Mouse (Mus musculus) neural tube, embryonic 13.5 days (tissue): ENCODE measurements at regions not wholly inside any gene's neighbourhood (a gene's known extent, or its start where the extent isn't known, plus 50 kb on each side); places are given as distances from the start of the nearest gene placed in this dataset.

ENCODE experiments used
- ATAC-seq: fragments of 200-750 bp; cut with Nextera tagmentation; 2 replicates; pipeline ENCODE4 v1.8.0; 2017; ENCODE audit warnings: low read depth, mild to moderate bottlenecking, moderate TSS enrichment, moderate library complexity
- H3K27ac ChIP-seq: fragments of 300-500 bp; sonication (generic); replicated peaks from 2 replicates; pipeline ENCODE4 v1.5.1; 2015; ENCODE audit warnings: moderate library complexity, mild to moderate bottlenecking, inconsistent platforms
- H3K27me3 ChIP-seq: fragments of 300-500 bp; sonication (generic); 2 replicates; pipeline ENCODE4 v1.6.1; 2015; ENCODE audit warnings: mild to moderate bottlenecking, inconsistent platforms
- H3K36me3 ChIP-seq: fragments of 300-500 bp; sonication (generic); 2 replicates; pipeline ENCODE4 v1.6.1; 2015; ENCODE audit warnings: mild to moderate bottlenecking, inconsistent platforms
- H3K4me1 ChIP-seq: fragments of 300-500 bp; sonication (generic); replicated peaks from 2 replicates; pipeline ENCODE4 v1.6.1; 2015; ENCODE audit warnings: inconsistent platforms
- H3K4me2 ChIP-seq: fragments of 300-500 bp; sonication (generic); 2 replicates; pipeline ENCODE4 v1.6.1; 2015; ENCODE audit warnings: inconsistent platforms, mild to moderate bottlenecking, moderate library complexity
- H3K4me3 ChIP-seq: fragments of 300-500 bp; sonication (generic); 2 replicates; pipeline ENCODE4 v1.5.1; 2015; ENCODE audit warnings: mild to moderate bottlenecking, inconsistent platforms
- H3K9ac ChIP-seq: fragments of 300-500 bp; sonication (generic); 2 replicates; pipeline ENCODE4 v1.6.1; 2015; ENCODE audit warnings: moderate library complexity, mild to moderate bottlenecking, inconsistent platforms
- H3K9me3 ChIP-seq: fragments of 300-500 bp; sonication (generic); 2 replicates; pipeline ENCODE4 v1.6.1; 2016; ENCODE audit warnings: inconsistent platforms
- WGBS: fragments of 180-500 bp; shearing (Covaris S2); methylation state at CpG from one replicate; pipeline ENCODE4 v1.1.7; 2015; 5-methylcytosine and 5-hydroxymethylcytosine counted together

- Histone ChIP-seq H3K4me2 (no peak overlapping the region), H3K9ac (no peak overlapping the region), H3K36me3 (no peaks in the 10 kb centered on the region), H3K9me3 (no peaks in the 10 kb centered on the region), H3K4me3 (no peak overlapping the region), H3K27me3 (no peaks in the 10 kb centered on the region), H3K27ac (no peak overlapping the region), H3K4me1 (no peaks in the 10 kb centered on the region)
- WGBS, result 94% methylated on average over 1 of the region's 1 CpGs
- ATAC-seq, result no peak
Measured at GRCm38 (mm10) chr4:40031361-40031760, 111.5 kb upstream of the Aco1 start.

GRCm38 (mm10) chr4:40047846-40048245 is 95.0 kb upstream of the Aco1 start:
- no peak for ATAC-seq
- WGBS, result 95% methylated on average over 10 of the region's 10 CpGs
- Histone ChIP-seq H3K9ac (no peak overlapping the region), H3K36me3 (no peaks in the 10 kb centered on the region), H3K27ac (no peak overlapping the region), H3K4me3 (no peak overlapping the region), H3K4me1 (peaks cover 17% of the 10 kb centered on the region), H3K4me2 (no peak overlapping the region), H3K27me3 (no peaks in the 10 kb centered on the region), H3K9me3 (no peaks in the 10 kb centered on the region)

GRCm38 (mm10) chr4:40049086-40049485 is 93.8 kb upstream of the Aco1 start:
- no peaks in the 10 kb centered on the region for H3K27me3 ChIP-seq
- no peaks in the 10 kb centered on the region for H3K36me3 ChIP-seq
- no peaks in the 10 kb centered on the region for H3K9me3 ChIP-seq
- H3K9ac ChIP-seq, result no peak overlapping the region
- peaks cover 17% of the 10 kb centered on the region for H3K4me1 ChIP-seq
- WGBS, result 53% methylated on average over 6 of the region's 6 CpGs
- H3K27ac ChIP-seq, result no peak overlapping the region
- no peak overlapping the region for H3K4me3 ChIP-seq
- no peak overlapping the region for H3K4me2 ChIP-seq
- no peak for ATAC-seq

- ATAC-seq, result no peak
Measured at GRCm38 (mm10) chr4:40051848-40052247, 91.0 kb upstream of the Aco1 start.

GRCm38 (mm10) chr4:40053391-40053790 is 89.5 kb upstream of the Aco1 start:
- no peak overlapping the region for H3K27ac ChIP-seq
- ATAC-seq, result no peak
- H3K27me3 ChIP-seq, result no peaks in the 10 kb centered on the region
- WGBS, result 92% methylated on average over 2 of the region's 2 CpGs
- no peak overlapping the region for H3K4me3 ChIP-seq
- no peaks in the 10 kb centered on the region for H3K9me3 ChIP-seq
- peaks cover 17% of the 10 kb centered on the region for H3K4me1 ChIP-seq
- H3K36me3 ChIP-seq, result no peaks in the 10 kb centered on the region
- no peak overlapping the region for H3K9ac ChIP-seq
- H3K4me2 ChIP-seq, result no peak overlapping the region

More at GRCm38 (mm10) chr4:40051848-40052247, 91.0 kb upstream of the Aco1 start:
- Histone ChIP-seq H3K4me2 (no peak overlapping the region), H3K36me3 (no peaks in the 10 kb centered on the region), H3K9ac (no peak overlapping the region), H3K4me1 (peaks cover 17% of the 10 kb centered on the region), H3K9me3 (no peaks in the 10 kb centered on the region), H3K27me3 (no peaks in the 10 kb centered on the region), H3K4me3 (no peak overlapping the region), H3K27ac (no peak overlapping the region)
- 46% methylated on average over 4 of the region's 4 CpGs for WGBS

- no peaks in the 10 kb centered on the region for H3K4me1 ChIP-seq
- H3K27me3 ChIP-seq, result no peaks in the 10 kb centered on the region
- 79% methylated on average over 3 of the region's 3 CpGs for WGBS
- no peak for ATAC-seq
- no peak overlapping the region for H3K9ac ChIP-seq
- no peak overlapping the region for H3K27ac ChIP-seq
- no peak overlapping the region for H3K4me3 ChIP-seq
- no peaks in the 10 kb centered on the region for H3K36me3 ChIP-seq
- no peaks in the 10 kb centered on the region for H3K9me3 ChIP-seq
- H3K4me2 ChIP-seq, result no peak overlapping the region
Measured at GRCm38 (mm10) chr4:40063751-40064456, 79.0 kb upstream of the Aco1 start.

GRCm38 (mm10) chr4:40064457-40064836 is 78.4 kb upstream of the Aco1 start:
- 65% methylated on average over 9 of the region's 9 CpGs for WGBS
- ATAC-seq, result no peak
- no peak overlapping the region for H3K4me3 ChIP-seq
- H3K4me2 ChIP-seq, result no peak overlapping the region
- H3K27ac ChIP-seq, result no peak overlapping the region
- H3K4me1 ChIP-seq, result no peaks in the 10 kb centered on the region
- H3K36me3 ChIP-seq, result no peaks in the 10 kb centered on the region
- no peaks in the 10 kb centered on the region for H3K9me3 ChIP-seq
- H3K27me3 ChIP-seq, result no peaks in the 10 kb centered on the region
- H3K9ac ChIP-seq, result no peak overlapping the region

GRCm38 (mm10) chr4:40070959-40071634 is 71.8 kb upstream of the Aco1 start:
- H3K4me1 ChIP-seq, result no peaks in the 10 kb centered on the region
- no peaks in the 10 kb centered on the region for H3K9me3 ChIP-seq
- no peak for ATAC-seq
- H3K9ac ChIP-seq, result no peak overlapping the region
- WGBS, result 83% methylated on average over 4 of the region's 4 CpGs
- no peaks in the 10 kb centered on the region for H3K27me3 ChIP-seq
- no peaks in the 10 kb centered on the region for H3K36me3 ChIP-seq
- H3K4me3 ChIP-seq, result no peak overlapping the region
- H3K27ac ChIP-seq, result no peak overlapping the region
- no peak overlapping the region for H3K4me2 ChIP-seq

GRCm38 (mm10) chr4:40081035-40081434 is 61.8 kb upstream of the Aco1 start:
- no peaks in the 10 kb centered on the region for H3K36me3 ChIP-seq
- ATAC-seq, result no peak

GRCm38 (mm10) chr4:40090295-40090694 is 52.6 kb upstream of the Aco1 start:
- no peaks in the 10 kb centered on the region for H3K36me3 ChIP-seq
- H3K9ac ChIP-seq, result no peak overlapping the region
- no peaks in the 10 kb centered on the region for H3K4me1 ChIP-seq
- H3K4me2 ChIP-seq, result no peak overlapping the region
- no peaks in the 10 kb centered on the region for H3K9me3 ChIP-seq
- H3K4me3 ChIP-seq, result no peak overlapping the region
- WGBS, result 71% methylated on average over 5 of the region's 5 CpGs
- no peaks in the 10 kb centered on the region for H3K27me3 ChIP-seq
- no peak for ATAC-seq
- H3K27ac ChIP-seq, result no peak overlapping the region

More at GRCm38 (mm10) chr4:40081035-40081434, 61.8 kb upstream of the Aco1 start:
- WGBS, result 78% methylated on average over 3 of the region's 3 CpGs
- Histone ChIP-seq H3K9ac (no peak overlapping the region), H3K9me3 (no peaks in the 10 kb centered on the region), H3K4me1 (no peaks in the 10 kb centered on the region), H3K4me2 (no peak overlapping the region), H3K4me3 (no peak overlapping the region), H3K27me3 (no peaks in the 10 kb centered on the region), H3K27ac (no peak overlapping the region)
